Mouse (Mus musculus) testis, adult 10 weeks (tissue): ENCODE measurements around the gene Oscp1. TPM values are rescaled to one million over a fixed set of nuclear protein-coding genes. Genes with fewer than 3 reads are reported as not detected.

Source experiments
- polyA plus RNA-seq: library from polyadenylated mRNA; stranded (reverse); fragments of 350-450 nt; fragmentation: Illumina TruSeq; extraction: RNeasy Lipid Tissue Mini Kit (QIAGEN cat#74804); gene quantifications from one replicate; pipeline ENCODE4 v1.2.3, GENCODE M21; 2014; ENCODE audit warnings: low read depth, low replicate concordance

The Oscp1 gene
- 112 TPM for polyA plus RNA-seq

GRCm38 (mm10) chr4:126058134-126058996 is at the start of gene Oscp1:
Gene Oscp1 (plus strand): TSS chr4:126058565.

GRCm38 (mm10) chr4:126024303-126024900 is 34.0 kb upstream of the Oscp1 start, which contains the start of gene Csf3r:
Gene Csf3r (plus strand): TSS chr4:126024550.

GRCm38 (mm10) chr4:126046851-126047585 is 11.3 kb upstream of the Oscp1 start, which contains the start of gene Mrps15:
Gene Mrps15 (plus strand): TSS chr4:126046925.

GRCm38 (mm10) chr4:126096464-126097111 is 38.2 kb downstream of the Oscp1 start, which contains the start of gene Lsm10:
Gene Lsm10 (plus strand): TSS chr4:126096623.

GRCm38 (mm10) chr4:126103590-126104068 is 45.3 kb downstream of the Oscp1 start, which contains the start of gene Stk40:
Gene Stk40 (plus strand): TSS chr4:126103957.

Other genes with a start within 250 kb of the Oscp1 start
- 0.10 TPM for gene Csf3r, start 34.0 kb upstream of the Oscp1 start, polyA plus RNA-seq
- 73.7 TPM for gene Mrps15, start 11.6 kb upstream of the Oscp1 start, polyA plus RNA-seq
- gene Lsm10, start 38.1 kb downstream of the Oscp1 start, polyA plus RNA-seq: 4.5 TPM
- gene Stk40, start 45.4 kb downstream of the Oscp1 start, polyA plus RNA-seq: 3.3 TPM
- gene Eva1b, start 89.2 kb downstream of the Oscp1 start, polyA plus RNA-seq: not detected
- 151 TPM for gene Sh3d21, start 104.9 kb downstream of the Oscp1 start, polyA plus RNA-seq
- 156 TPM for gene Thrap3, start 144.2 kb downstream of the Oscp1 start, polyA plus RNA-seq
- 0.60 TPM for gene Map7d1, start 197.8 kb downstream of the Oscp1 start, polyA plus RNA-seq
- 11.2 TPM for gene Trappc3, start 203.8 kb downstream of the Oscp1 start, polyA plus RNA-seq
- gene Col8a2, start 228.2 kb downstream of the Oscp1 start, polyA plus RNA-seq: 0.62 TPM